Mouse (Mus musculus): ENCODE data around the gene Reck.

The Reck gene

DNA sequence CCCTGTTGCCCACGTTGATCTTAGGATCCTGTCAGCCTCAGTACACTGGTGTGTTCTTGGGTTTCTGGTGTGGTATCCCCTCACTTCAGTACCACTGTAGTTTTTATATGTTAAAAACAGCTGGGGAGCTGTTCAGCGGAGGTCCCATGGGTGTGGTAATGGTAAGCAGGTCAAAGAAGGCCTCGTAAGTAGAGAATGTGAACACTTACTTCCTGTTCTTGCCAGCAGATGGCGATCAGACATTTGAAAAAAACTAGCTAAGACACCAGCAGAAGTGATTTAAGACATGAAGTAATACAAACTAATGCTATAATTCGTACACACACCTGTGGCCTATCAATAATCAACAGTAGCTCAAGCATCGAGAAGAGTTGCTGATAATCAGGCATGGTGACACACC is 31.1 kb downstream of the Reck start:
- DNase-seq (ENCODE audit: low spot score in 2 of 2) = peak; percentile 23 to 28

DNA sequence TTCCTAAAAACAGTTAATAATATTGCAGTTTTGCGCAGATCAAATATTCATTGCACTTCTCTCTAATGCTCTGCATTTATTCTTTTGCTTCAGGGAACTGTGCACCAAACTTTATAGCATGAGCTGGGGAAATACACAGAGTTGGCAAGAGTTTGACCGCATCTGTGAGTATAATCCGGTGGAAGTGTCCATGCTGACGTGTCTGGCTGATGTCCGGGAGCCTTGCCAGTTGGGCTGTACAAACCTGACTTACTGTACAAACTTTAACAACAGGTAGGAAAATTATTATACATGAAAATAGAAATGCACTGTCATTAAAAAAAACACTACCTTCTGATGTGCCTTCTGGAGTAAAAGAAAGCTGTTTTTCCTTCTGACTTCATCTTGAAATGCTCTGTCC is 42.9 kb downstream of the Reck start:
- DNase-seq (ENCODE audit: low spot score in 2 of 2) = no peak

DNA sequence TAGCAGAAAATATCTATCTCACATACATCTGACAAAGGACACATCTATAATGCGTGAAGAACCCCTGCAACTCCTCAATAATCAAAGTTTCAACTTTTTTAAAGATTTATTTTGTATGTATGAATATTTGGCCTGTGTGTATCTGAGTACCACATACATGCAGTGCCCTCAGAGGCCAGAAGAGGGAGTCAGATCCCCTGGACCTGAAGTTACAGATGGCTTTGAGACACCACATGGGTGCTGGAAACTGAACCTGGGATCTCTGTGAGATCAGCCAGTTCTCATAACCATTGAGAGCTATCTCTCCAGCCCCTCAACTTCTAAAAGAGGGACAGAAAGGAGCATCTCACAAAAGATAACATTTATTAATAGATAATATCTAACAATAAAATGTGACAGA is 45.3 kb downstream of the Reck start:
- no peak for DNase-seq (ENCODE audit: low spot score in 2 of 2)

DNA sequence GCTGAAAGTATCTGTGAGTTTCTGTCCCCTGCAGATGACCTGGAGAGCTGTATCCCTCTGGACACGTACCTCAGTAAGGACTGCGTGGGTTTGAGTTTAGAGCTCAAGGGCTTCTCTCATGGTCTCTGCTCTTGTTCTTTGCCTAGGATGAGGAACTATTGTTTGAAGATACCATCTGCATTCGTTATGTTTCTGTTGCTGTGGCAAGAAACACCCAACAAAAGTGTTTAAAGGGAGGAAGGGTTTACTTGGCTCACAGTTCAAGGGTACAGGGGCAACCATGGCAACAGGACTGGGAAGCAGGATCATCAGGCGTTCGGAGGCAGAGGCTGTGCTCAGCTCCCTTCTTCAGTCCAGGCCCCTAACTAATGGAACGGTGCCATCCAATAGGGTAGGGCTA is 49.8 kb downstream of the Reck start:
- no peak for DNase-seq (ENCODE audit: low spot score in 2 of 2)

DNA sequence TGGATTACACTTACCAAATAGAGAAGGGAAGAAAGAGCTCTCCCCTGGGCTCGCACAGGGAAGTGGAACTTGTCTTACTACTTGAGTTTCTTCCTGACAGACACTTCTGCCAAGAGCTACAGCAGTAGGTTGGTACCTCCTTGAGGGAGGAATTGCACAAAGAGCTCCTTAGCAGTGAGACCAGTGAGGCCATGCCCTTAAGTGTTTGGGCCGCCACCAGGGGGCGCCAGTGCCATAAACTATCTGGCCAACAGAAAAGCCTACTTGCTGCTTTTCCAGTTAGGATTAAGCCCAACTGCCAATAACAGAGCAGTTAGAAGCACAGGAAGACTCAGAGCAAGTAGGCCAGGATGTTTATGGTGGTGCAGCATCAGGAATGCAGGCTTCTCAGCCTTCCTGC is 50.4 kb downstream of the Reck start:
- DNase-seq (ENCODE audit: low spot score in 2 of 2) = peak; percentile 73 to 85

DNA sequence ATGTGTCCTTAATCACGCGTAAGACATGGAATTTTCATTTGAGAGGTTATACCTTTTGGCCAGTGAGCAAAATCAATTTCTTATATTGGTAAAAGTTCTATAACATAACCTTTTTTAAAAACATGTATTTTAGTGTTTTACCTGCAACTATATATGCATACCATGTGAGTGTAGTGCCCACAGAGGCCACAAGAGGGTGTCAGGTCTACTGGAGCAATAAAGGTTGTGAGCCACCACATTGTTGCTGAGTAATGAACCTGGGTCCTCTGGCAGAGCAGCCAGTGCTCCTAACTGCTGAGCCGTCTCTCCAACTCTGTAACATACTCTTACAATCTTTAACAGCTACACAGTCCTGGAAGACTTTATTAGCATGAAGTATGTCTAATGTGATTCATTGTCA is 52.5 kb downstream of the Reck start:
- no peak for DNase-seq (ENCODE audit: low spot score in 2 of 2)

DNA sequence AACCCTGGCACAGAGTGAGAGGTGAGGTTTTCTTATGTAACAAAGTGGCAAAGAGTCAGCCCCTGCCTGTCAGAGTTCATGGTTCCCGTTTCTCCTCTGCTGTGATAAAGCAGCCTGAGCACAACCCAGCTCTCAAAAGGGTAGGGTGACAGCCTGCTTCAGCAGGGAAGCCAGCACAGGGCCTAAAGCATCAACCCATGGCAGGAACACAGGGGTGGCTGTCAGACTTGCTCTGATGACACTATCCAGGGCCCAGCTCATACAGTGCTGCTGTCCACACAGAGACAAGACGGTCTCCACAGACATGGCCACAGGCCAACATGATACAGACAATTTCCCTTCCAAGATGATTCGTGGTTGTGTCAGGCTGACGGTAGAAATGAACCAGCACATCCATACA is 56.5 kb downstream of the Reck start:
- no peak for DNase-seq (ENCODE audit: low spot score in 2 of 2)

DNA sequence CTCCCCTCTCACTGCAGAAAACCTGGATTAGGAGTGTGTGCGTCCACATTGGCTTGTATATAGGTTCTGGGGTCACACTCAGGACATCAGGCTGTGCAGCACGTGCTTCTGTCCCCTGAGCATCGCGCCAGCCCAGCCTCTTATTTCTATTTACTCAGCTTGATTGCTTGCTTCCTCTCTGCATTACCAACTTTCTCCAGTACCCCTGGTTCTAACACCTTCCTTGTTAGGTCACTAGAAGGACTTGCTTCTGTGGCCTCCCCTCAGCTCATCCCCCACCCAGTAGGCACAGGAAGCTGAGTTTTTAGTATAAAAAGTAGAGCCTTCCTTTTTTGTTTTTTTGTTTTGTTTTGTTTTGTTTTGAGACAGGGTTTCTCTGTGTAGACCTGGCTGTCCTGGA is 60.9 kb downstream of the Reck start:
- no peak for DNase-seq (ENCODE audit: low spot score in 2 of 2)

DNA sequence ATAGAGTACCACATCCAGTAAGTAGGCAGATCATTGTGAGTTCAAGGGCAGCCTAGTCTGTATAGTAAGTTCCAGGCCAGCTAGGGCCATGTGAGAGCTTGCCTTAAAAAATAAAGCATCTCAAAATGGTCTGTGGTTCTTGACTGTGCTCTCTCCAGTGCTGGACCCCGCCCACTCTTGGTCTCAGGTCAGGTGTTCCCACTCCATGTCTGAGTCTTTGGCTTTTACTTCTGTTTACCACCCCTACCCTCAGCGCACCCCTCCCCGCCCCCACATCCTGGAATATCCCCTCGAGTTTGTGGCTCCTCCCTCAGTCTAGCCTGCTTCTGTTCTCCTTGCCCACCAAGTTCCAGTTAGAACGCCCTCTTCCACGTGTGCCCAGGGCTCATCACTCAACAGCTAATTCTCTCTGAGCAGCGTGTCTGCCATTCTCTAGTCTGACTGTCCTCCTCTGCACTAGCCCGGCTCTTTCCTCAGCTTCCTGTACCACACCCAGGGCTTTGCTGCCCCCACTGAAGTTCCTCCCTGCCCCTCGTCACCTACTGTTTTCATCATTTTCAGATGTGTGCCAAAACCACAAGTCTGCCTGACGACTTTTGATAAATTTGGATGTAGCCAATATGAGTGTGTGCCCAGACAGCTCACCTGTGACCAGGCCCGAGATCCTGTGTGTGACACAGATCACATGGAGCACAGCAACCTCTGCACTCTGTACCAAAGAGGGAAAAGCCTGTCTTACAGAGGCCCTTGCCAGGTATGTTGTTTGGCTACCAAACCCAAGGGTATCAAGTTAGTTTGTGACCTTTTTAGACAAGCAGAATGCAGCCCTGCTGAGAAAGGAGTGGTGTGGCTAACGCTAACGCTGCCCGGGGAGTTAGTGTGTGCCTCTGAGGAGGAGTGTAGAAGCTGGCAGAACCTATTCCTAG is 61.7 kb downstream of the Reck start:
- DNase-seq (ENCODE audit: low spot score in 2 of 2) = no peak

DNA sequence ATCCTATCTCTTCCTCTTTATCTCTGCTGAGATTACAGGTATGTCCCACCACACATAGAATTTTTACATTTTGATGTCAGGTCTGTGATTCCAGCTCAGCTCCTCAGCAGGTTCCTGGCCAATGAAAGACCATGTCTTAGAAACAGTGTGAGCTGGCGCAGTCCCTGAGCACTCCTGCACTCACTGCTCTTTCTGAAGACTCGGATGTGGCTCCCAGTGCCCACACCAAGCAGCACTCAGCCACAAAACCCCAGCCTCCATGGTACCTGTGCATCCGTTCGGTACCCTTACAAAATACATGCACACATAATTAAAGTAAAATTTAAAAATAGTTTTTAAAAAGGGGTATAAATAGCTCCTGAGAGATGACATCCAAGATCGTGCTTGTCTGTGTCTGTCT is 66.0 kb downstream of the Reck start:
- DNase-seq (ENCODE audit: low spot score in 2 of 2) = no peak

DNA sequence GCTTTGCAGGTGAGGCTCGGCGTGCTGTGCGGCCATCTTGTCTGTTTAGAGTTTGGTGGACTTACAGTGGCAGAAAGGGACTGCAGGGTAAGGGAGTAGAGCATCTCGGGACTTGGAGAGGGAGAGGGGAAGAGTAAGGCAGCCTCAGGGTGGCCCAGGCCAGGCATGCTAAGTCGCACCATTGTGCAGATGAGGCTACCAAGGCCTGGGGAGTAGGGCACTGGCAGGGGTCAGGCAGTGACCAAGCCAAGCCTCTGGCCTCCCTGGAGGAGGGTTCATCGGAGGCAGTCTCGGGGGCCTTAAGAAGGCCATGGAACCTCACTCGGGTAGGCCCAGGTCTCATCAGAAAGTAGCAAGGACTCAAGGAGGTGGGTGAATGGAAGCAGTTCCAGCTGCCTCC is 67.1 kb downstream of the Reck start:
- DNase-seq (ENCODE audit: low spot score in 2 of 2) = no peak

DNA sequence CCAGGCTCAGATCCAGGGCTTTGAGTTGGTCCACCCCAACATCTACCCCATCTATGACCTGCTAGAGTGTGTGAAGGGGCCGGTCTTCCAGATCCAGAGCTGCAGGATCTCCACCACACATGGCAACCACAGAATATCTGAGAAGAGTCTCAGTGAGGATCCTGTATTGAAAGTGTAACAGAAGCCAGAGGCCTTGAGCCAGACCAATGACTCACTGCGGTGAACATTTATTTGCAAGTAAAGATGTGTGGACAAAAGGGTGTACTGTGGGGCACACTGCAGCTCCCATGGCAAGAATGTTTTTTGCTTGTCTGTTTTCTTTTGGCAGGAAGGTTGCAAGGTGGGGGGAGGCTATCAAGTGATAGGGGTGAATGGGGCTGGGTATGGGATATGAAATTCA is 72.2 kb downstream of the Reck start:
- no peak for DNase-seq (ENCODE audit: low spot score in 2 of 2)

DNA sequence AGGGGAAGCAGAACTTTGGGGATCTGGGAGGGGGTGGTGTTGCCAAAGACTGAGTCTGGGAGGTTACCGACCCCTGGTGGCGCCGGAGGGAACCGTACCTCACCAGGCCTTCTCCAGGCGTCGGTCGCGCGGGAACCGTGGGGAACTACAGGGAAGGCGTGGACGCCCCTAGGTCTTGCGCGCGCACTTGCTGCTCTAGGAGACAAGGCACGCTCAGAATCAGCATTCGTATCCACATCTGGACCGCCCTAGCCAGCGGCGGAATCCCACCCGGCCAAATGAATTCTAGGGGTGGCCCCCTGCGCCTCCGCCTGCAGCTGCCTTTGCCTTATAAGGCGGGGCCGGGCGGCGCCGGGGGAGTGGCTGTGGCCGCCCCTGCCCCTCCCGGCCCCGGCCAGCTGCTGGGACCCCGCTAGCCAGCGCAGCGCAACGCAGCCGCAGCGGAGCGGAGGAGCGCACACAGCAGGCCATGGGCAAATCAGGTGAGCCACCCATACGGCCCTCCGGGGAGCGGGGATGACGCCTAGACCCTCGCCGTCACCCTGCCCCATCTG is 82.0 kb downstream of the Reck start, which contains the start of gene Glipr2:
TSS of gene Glipr2 (plus strand) at position 110 of the 554 bp plus-strand sequence.
- peak; percentile 63 to 75 for DNase-seq (ENCODE audit: low spot score in 2 of 2)

DNA sequence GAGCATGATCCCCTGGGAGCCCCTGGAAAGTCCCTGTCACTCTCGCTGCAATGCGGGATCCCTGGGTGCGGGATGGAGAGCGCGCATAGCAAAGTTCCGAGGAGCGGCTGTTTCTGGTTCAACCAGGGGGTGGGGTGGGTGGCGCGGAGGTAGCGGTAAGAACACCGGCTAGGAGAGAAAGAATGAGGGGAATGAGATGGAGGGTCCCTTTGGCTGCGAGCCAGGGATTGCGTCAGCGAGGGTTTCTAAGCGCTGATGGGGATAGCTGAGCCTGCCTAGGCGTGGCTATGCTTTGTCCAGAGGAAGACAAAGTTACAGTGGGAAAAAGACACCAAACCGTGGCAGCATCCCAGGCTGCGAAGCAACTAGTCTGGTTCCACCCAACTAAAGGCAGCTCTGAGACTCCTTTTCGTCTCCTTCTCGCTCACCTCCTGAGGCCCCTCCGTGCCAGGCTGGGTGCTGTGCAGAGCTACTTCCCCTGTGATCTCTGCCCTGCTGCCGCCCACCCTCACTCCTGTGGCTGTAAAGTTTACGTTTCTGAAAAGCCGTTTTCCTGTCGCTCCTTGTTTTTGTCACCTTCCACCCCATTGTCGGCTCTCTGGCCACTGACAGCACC is 82.6 kb downstream of the Reck start:
- peak in 1 of 2 experiments; percentile 58 for DNase-seq (ENCODE audit: low spot score in 2 of 2)

DNA sequence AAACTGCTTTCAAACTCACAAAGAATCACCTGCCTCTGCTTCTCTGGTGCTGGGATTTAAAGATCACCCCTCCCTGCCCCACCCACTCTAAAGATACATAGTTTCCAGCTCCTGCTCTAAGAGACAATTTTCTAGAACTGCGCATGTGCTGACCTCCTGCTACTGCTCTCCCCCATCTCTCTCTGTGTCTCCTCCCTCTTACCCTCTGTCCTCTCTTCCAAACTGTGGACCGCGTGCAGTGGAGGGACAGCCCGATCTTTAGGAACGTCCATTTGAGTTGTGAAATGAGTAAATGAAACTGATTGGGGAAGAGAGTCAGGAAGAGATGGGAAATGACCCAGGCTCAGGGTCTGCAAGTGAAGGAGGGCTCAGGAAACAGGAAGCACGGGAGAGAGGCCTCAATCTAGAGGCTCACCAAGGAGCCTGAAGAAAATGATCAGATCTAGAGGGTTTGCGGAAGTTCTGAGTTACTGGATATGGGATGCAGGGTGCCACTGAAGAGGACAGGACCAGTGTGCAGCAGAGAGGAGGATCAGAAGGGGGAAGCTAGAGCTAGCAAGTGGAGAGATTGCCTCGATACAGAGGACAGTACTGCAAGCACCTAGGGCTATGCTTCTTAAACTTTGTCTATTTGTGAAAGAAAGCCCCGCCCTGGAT is 84.3 kb downstream of the Reck start:
- no peak for DNase-seq (ENCODE audit: low spot score in 2 of 2)

DNA sequence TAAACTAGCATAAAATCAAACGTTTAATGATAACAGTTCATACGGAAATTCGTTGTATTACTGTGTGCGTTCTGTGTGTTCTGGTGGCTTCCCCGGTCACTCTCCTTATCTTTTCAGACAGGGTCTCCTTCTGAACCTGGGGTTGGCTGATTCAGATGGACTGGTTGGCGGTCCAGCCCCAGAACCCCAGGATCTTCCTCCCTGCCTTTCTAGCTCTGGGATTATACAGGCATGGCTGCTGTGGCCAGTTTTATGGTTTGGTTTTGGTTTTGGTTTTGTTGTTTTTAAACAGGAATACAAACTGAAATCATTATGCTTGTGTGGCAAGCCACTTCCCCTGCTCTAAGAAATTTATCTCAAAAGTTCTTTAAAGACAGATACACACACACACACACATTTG is 84.9 kb downstream of the Reck start:
- no peak for DNase-seq (ENCODE audit: low spot score in 2 of 2)

DNA sequence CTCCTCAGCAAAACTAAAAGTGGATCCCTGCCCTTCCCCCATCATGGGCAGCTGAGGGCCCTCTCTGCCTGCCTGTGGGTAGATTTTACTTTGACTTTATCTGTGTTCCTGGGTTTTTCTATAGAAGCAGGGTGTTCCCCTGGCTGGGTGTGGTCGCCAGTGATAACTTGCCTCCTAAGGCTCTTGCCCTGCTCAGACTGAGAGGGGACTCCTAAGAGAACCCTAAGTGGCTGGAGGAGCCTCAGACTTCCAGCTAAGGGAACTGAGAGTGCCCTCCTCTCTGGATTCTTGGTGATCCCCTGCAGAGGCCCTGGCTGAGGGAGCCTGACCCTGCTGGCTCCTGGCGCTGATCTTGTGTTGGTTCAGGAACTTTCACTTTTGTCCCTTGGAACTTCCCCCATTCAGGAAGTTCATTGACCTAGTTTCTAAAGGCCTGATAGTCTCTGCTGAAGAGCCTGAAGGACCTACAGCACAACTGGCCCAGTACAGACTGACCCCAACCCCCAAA is 89.0 kb downstream of the Reck start:
- no peak for DNase-seq (ENCODE audit: low spot score in 2 of 2)

DNA sequence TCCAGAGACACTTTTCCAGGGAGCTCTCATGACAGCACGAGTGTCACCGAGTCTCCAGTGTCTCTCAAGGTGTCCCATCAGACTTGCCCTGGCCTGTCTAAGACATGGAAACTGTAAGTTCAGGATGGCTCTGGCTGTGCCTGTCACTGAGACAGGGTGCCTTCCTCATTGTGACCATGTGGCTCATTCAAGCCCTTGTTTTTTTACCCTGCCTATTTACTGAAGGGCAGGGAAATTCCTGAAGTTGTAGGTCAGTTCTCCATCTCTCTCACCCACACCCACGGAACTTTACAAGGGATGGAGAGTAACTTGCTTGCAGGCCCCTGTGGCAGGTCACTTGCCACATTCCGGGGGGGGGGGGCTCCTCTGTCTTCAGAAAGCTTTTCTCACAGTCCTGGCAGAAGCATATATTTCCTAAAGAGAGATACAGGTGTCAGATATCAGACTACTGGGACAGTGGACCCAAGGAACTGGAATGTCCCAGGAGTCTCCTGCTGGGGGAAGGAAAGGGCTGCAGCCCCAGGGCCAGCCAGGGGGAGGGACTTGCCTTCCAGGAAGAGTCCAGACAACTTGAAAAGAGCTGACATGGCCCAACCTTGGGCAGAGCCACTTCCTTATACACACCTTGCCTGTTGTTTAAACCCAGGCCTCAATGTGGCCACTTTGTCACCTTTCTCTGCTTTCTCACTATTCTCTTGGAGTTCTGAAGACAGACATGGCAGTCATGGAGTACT is 89.8 kb downstream of the Reck start:
- DNase-seq (ENCODE audit: low spot score in 2 of 2) = no peak

DNA sequence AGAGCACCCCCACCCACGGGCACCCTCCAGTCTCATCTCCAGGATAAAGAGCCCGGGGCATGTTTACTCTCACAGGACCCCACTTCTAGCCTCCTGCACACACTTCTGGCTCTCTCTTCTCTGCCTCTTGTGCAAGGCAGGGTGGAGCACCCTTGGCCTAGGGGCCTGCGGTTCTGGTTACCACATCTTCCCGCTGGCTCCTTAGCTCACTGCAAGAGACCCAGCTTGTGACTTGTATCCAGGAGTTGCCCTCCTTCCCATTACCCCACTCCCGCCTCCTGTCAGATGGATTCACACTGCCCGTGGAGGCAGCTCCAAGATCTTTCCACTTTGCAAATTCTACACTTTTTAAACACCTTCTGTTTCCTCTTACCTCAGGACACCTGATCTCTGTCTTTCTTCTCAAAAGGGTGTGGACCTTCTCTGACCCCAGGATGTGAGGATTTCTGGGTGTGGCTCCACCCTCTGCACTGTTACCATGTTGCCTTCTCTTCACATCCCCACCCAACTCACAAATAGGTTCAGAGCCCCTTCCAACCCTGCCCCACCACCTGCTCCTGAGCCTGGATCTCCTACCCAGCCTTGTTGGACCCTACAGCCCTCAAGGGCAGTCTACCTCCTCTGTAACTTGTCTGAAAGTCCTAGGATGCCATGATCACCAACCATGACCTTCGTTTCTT is 90.7 kb downstream of the Reck start:
- DNase-seq (ENCODE audit: low spot score in 2 of 2) = peak in 1 of 2 experiments; percentile 40

DNA sequence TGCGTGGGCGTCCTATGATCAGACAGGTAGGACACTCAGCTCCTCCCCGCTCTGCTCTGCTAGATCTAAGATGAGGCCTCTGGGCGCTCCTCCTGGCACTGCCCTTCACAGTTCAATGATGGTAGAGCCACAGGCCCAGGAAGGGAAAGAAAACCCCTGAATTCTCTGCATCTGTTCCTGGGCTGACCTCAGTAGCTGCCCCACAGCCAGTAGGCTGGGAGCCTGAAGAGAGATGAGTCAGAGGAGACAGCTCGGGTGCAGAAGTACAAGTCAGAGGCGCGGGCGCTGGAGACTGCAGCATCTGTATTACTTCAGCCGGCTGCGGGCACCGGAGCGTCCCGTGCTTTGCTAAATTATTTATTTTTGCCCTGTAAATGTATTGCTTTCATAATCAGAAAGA is 93.3 kb downstream of the Reck start:
- peak in 1 of 2 experiments; percentile 75 for DNase-seq (ENCODE audit: low spot score in 2 of 2)

DNA sequence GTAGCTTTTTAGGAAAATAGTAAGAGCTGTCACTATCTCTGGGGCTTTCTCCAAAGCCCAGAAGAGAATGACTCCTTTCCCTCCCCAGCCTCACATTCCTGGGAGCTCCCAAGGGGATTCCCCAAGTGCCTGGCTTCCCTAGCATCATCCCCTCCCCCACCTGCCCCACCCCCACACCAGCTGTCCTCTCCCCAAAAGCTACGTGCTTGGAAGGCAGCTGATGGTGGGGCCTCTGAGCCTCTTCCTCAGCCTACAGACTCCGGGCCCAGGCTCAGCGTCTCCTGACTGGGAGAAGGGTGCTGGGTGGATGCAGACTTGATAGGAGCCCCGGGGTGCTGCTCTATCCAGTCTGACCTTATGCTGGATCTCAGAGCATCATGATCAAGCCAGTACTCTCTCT is 94.0 kb downstream of the Reck start:
- no peak for DNase-seq (ENCODE audit: low spot score in 2 of 2)

All from urinary bladder, postnatal 36 days (tissue).